Mouse (Mus musculus): ENCODE measurements around the gene Thrap3.
"Not testable (repeated sequence)": the region's sequence is repeated elsewhere in the genome, so short reads cannot be mapped to it uniquely, and the experiment has no call there.

Thrap3 gene

GRCm38 (mm10) chr4:126166084-126166483 lies 36.5 kb downstream of the Thrap3 start:
- no peak for DNase-seq (ENCODE audit: low spot score)

- DNase-seq (ENCODE audit: low spot score): not testable (repeated sequence)
Observed at GRCm38 (mm10) chr4:126165092-126165491, 37.5 kb downstream of the Thrap3 start.

GRCm38 (mm10) chr4:126163685-126164084 lies 38.9 kb downstream of the Thrap3 start:
- no peak for DNase-seq (ENCODE audit: low spot score)

- peak; percentile 53 for DNase-seq (ENCODE audit: low spot score)
Observed at GRCm38 (mm10) chr4:126163067-126163659, 39.4 kb downstream of the Thrap3 start, which contains the start of gene Sh3d21. Gene Sh3d21, minus strand, starts transcription at chr4:126163491.

GRCm38 (mm10) chr4:126162544-126163066 lies 40.0 kb downstream of the Thrap3 start:
- peak; percentile 94 for DNase-seq (ENCODE audit: low spot score)

GRCm38 (mm10) chr4:126161986-126162385 lies 40.6 kb downstream of the Thrap3 start:
- DNase-seq (ENCODE audit: low spot score): no peak

GRCm38 (mm10) chr4:126161456-126161855 lies 41.1 kb downstream of the Thrap3 start:
- DNase-seq (ENCODE audit: low spot score): no peak

- DNase-seq (ENCODE audit: low spot score): no peak
Observed at GRCm38 (mm10) chr4:126160981-126161380, 41.6 kb downstream of the Thrap3 start.

- DNase-seq (ENCODE audit: low spot score): no peak
Observed at GRCm38 (mm10) chr4:126159455-126159854, 43.1 kb downstream of the Thrap3 start.

- no peak for DNase-seq (ENCODE audit: low spot score)
Observed at GRCm38 (mm10) chr4:126157562-126157961, 45.0 kb downstream of the Thrap3 start.

- DNase-seq (ENCODE audit: low spot score): no peak
Observed at GRCm38 (mm10) chr4:126156617-126157016, 45.9 kb downstream of the Thrap3 start.

GRCm38 (mm10) chr4:126155869-126156268 lies 46.7 kb downstream of the Thrap3 start:
- no peak for DNase-seq (ENCODE audit: low spot score)

GRCm38 (mm10) chr4:126155183-126155582 lies 47.4 kb downstream of the Thrap3 start:
- no peak for DNase-seq (ENCODE audit: low spot score)

- DNase-seq (ENCODE audit: low spot score): no peak
Observed at GRCm38 (mm10) chr4:126152864-126153263, 49.7 kb downstream of the Thrap3 start.

- DNase-seq (ENCODE audit: low spot score): no peak
Observed at GRCm38 (mm10) chr4:126151701-126152440, 50.7 kb downstream of the Thrap3 start.

GRCm38 (mm10) chr4:126150949-126151320 lies 51.6 kb downstream of the Thrap3 start:
- no peak for DNase-seq (ENCODE audit: low spot score)

GRCm38 (mm10) chr4:126150297-126150948 lies 52.1 kb downstream of the Thrap3 start:
- DNase-seq (ENCODE audit: low spot score): peak; percentile 71

- no peak for DNase-seq (ENCODE audit: low spot score)
Observed at GRCm38 (mm10) chr4:126149798-126150197, 52.8 kb downstream of the Thrap3 start.

- no peak for DNase-seq (ENCODE audit: low spot score)
Observed at GRCm38 (mm10) chr4:126149041-126149676, 53.4 kb downstream of the Thrap3 start.

GRCm38 (mm10) chr4:126148161-126148961 lies 54.2 kb downstream of the Thrap3 start:
- DNase-seq (ENCODE audit: low spot score): peak; percentile 70

- peak; percentile 68 for DNase-seq (ENCODE audit: low spot score)
Observed at GRCm38 (mm10) chr4:126147533-126148160, 54.9 kb downstream of the Thrap3 start, which contains the start of gene Eva1b. Gene Eva1b, plus strand, starts transcription at chr4:126147744.
